Mouse (Mus musculus) layer of hippocampus, adult 9-10 months (tissue): ENCODE measurements around the gene Sf3b1.
"Not testable (repeated sequence)": the region's sequence is repeated elsewhere in the genome, so short reads cannot be mapped to it uniquely, and the experiment has no call there.

ENCODE experiments used
- DNase-seq: peaks from one replicate; pipeline ENCODE4 v3.0.0; 2022; ENCODE audit warnings: low spot score

Sf3b1 gene

DNA sequence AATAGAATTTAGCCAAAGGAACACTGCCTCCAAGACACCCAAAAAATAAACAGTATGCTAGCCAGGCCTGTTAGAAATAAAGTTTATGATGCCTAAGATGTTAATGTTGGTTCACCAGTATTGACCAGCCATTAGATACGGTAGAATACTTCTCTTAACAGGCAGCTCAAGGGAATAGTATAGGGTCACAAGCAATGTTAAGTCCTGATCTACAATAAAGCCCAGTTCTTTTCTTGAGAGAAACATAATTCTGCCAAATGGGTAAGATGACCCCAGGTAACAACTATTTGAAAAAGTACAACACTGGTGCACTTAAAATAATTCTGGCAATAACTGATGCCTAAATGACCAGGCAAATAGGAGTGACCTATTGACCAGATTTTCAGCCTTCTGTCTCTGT, 685 bp upstream of the Sf3b1 start:
- DNase-seq: no peak

DNA sequence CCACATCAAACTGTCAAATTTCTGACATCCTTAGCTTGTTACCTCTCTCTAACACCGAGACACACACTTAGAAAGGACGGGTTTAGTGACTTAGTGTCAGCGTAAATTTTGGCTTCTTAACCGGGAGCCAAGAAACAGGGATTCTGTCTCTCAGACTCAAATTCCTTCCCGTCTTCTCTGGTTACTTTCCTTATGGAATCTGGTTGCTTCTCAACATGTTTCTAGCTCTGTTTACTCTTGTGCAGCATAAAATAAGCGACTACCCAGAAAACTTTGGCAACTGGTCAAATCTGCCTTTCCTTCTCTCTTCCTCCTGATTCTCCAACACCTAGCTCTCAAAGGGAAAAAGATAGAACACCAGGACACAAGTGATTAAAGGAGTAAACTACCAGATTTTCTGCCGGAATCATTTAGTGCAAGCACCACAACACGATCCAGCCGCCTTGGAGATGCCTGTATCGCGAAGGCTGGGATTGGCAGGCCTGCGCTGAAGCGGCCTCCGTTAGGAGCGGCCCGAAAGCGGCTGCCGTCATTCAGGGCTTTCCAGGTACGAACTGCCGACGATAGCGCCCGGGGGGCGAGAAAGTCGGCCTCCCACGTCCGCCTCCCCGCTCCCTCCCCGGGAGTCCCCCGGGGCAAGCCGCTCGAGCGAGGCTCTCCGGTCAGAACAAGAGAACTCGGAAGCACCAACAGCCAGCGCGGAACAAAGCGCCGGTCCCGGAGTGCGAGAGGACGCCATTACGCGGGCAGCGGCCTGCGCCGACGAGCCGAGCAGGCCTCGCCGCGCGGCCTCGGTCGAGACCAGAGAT, 633 bp downstream of the Sf3b1 start:
- DNase-seq: no peak

DNA sequence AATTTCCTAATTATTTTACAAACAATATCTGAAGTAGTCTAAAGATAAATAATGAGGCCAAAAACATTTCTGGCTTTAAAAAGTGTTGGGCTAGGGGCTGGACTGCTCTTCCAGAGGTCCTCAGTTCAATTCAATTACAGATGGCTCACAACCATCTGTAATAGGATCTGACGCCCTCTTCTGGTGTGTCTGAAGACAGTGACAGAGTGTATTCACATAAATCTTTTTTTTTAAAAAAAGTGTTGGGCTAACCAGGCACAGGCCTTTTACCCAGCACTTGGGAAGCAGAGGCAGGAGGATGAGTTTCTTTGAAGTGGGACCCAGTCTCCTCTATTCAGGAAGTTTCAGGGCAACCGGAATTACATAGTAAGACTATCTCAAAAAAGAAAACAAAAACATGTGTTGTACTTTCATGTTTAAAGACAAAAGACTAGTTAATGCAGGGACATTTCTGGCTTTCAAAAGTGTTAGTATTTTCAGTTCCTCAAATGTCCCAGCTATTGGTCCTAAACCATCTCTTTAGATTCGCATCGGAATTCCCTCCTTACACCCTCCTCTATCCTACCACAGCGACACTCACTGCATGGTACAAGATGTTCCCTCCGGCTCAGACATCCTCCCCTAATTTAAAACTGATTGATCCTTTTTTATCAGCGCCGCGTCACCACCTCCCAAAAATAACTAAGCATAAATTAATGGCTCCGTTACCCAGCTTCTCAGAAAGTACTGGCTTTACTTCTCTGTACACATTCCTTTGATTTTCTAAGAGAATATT, 1.4 kb downstream of the Sf3b1 start:
- no peak for DNase-seq

DNA sequence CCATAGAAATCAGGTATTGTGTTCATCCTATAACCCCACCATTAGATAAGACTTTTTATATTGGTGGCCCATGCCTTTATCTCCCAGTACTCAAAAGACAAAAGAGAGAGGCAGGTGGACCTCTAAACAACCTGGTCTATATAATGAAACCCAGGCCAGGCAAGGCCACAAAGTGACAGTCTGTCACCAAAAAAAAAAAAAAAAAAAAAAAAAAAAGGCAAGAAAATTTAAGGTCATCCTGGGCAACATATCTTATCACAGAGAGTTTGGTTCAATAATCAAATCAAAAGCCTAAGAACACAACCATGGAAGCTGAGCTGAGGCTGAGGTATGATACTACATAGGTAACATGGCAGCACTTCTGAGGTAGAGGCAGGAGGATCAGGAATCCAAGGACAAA, 5.4 kb downstream of the Sf3b1 start:
- DNase-seq: no peak

DNA sequence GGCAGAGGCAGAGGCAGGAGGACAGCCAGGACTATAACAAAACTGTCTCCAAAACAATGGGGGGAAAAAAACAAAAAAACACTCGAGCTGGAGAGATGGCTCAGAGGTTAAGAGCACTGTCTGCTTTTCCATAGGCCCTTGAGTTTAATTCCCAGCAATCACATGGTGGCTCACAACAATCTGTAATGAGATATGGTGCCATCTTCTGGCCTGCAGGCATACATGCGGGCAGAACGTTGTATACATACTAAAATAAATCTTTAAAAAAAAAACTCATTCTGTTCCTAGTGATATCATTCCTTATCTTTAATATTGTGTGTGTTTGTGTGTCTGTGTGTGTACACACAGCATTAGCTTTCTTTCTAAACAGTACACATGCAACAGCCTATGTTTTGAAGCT, 14.8 kb downstream of the Sf3b1 start:
- no peak for DNase-seq

DNA sequence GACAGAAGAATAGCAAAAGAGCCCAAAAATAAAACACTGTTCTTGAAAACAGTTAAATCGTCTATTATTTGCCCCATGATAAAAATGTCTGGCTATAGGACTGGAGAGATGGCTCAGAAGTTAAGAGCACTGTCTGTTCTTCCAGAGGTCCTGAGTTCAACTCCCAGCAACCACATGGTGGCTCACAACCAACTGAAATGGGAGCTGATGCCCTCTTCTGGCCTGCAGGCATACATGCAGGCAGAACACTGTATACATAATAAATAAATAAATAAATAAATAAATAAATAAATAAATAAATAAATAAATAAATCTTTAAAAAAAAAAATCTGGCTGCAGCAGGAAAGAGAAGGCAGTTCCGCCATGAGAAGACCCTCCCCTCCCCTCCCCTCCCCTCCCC, 19.0 kb downstream of the Sf3b1 start:
- not testable (repeated sequence) for DNase-seq

DNA sequence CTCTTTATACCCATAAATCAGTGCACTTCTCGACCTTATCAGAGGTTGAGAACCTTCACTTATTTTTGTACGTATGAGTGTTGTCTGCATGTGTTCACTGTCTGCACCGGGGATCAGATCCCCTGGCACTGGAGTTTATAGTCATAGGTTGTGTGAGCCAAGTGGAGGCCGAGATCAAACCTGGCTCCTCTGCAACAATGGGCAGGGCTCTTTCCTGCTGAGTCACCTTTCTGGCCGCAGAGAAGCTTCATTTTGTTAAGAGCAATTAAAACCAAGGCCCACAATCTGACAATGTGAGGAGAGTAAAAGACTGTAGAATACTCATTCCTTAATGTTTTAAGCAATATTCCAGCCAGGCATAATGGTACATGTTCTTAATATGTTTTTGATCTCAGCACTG, 33.7 kb downstream of the Sf3b1 start:
- no peak for DNase-seq

DNA sequence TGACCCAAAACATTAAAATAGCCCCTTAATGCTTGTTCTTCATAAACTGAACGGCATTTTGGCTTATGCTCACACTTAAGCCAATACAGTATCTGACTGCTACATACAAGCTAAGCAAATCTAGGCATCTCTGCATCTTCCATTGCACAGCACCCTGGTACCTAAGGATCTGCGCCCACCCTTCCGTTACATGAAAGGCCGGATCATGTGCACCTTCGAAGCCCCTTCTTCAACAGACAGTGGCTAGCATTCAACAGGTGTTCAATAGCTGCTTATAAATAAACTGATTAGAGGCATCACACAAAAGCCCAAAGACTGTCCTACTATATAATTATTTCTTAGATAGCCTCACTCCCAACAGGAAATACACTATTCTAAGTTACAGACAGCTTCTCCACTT, 41.0 kb downstream of the Sf3b1 start:
- DNase-seq: no peak

DNA sequence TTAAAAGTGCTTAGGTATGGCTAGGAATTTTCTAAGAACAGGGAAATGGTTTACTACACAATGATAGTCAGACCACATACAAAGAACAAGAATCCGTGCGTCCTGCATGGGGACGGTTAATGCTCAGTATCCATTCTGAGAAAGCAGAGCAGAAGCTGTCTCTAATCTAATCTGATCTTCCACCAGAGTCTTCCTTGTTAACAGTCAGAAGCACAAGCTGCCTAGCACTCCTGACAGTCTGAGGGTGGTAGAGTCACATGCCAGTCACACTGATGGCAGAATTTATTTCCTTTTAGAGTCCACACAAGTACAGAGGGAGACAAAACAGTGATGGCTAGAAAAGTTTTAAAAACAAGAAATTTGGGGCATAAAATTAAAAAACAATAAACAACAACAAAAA, 41.5 kb downstream of the Sf3b1 start:
- no peak for DNase-seq

DNA sequence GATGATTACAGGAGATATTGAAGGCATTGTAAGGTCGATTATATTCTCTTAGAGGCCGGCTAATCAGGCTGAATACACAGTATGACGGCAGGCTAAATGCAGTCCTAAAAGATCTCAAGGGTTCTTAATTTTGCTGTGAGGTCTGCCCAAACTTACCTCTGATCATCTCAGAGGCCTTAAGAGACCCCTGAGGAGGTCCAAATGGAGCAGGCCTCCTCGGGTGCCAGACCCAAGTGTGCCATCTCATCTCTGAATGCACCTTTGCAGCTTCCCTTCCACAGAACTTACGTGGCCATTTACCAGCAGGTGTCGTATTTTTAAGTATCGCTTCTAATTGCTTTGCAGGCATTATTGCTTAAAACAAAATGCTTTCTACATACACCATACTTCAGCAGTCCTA, 43.1 kb downstream of the Sf3b1 start:
- DNase-seq: no peak

DNA sequence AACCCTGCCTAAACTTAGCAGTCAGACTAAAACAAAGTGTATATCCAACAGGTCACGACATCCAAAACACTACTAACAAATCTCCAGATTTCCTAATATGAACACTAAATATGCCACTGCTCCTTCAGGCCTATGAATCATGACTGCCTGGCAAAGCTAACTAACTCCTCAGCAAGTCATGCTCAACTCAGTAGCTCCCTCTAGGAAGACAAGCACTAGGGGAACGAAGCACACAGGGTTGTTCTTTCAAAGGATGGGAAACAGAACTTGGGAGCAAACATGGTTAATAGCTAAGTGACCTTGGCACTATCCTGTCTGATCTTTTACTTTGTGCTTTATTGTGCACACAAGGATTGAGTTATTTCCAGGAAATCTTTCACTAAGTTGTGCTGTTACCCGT, 43.9 kb downstream of the Sf3b1 start:
- DNase-seq: peak; percentile 22

DNA sequence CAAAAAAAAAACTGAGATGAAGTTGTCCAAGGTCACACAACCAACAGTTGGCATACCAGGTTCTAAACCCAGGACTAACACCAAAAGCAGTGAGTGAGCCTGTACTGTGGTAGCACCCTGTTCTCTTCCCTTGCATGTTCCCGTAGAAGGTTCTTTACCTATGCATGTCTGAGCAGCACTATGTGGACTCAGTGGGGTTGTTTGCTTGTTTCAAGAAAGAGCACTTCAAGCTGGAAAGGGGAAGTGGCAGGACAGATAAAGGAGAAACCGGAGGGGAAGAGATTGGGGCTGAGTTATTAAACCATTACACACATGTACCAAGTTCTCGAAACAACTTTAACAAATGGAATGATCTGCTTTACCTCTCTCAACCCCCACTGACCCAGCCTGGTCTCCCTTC, 44.6 kb downstream of the Sf3b1 start:
- DNase-seq: no peak

DNA sequence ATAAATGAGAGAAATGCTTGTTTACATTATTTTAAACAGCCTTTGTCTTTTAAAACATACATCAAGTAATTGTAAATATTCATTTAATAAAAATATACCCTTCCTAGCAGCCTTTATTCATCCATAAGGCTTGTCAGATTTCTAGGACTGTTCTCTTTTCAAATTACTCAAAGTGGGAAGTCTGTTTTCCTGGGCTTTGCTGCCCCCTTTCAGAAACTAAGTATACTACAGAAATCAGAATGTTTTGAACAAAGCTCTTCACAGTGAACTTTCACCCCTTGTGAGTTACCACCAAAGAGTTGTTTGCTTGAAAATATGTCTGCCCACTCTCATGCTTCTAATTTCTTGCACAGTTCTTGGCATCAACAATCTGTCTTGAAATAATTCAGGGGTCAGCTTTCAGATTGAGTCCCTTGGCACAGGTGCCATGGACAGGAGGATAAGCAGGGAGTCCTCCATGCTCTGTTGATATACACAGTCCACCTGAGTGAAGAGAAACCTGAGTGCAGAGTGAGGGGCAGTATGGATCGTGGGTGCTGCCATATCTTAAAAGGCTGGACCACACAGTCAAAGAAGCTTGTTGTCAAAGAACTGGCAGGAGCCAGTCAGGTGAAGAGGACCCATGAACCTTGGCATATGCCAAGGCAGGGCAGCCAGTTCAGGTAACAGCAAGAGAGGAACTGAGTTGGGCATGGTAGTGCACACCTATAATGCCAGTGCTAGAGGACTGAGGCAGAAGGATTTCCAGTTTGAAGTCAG, 47.9 kb downstream of the Sf3b1 start:
- DNase-seq: peak; percentile 25

DNA sequence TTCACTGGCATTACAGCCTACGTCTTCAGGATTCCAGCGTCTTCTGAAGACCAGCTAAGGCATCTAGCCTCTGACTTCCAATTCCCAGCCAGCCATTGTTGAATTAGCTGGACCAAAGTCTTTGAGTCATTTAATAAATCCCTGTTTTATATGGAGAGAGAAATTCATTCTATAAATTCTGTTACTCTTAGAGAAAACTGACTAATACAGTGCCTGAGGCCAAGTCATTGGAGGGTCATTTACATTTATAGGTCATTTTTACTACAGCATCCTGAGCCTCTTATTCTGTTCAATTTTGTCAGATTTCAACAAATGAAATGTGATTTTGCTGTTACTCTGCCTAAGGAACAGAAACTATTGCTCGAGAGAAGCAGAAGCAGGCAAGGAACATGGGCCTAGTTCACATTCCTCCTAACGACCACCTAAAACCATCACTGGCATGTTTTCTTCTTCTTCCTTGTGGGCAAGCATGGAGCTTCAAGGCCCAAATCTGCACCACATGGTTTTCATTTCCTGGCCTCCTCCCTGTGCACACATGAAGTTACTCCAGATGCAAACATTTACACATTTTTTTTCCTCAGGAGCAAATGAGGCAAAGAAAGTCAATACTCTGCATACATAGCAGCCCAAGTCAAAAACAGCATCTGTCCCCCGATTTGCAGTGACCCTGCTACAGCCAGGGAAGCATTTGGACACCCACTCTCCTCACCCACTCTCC, 55.4 kb downstream of the Sf3b1 start:
- DNase-seq: no peak

DNA sequence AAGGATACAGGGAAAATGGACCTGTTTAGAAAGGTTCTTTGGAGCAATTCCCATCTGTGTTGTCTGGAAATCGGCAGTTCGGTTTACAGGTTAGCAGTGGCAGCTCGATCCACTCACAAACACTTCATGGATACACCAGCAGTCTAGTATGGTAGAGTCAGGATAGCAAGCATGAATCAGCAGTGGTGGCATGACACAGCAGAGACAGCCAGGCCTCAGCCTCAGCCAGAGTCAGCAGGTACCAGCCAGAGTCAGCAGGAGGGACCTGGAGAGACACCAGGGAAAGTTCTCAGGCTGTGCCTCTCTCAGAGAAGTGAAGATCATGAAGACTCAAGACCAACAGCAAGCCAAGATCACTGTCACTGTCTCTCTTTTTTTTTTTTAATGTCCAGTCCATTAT, 60.4 kb downstream of the Sf3b1 start:
- DNase-seq: no peak

DNA sequence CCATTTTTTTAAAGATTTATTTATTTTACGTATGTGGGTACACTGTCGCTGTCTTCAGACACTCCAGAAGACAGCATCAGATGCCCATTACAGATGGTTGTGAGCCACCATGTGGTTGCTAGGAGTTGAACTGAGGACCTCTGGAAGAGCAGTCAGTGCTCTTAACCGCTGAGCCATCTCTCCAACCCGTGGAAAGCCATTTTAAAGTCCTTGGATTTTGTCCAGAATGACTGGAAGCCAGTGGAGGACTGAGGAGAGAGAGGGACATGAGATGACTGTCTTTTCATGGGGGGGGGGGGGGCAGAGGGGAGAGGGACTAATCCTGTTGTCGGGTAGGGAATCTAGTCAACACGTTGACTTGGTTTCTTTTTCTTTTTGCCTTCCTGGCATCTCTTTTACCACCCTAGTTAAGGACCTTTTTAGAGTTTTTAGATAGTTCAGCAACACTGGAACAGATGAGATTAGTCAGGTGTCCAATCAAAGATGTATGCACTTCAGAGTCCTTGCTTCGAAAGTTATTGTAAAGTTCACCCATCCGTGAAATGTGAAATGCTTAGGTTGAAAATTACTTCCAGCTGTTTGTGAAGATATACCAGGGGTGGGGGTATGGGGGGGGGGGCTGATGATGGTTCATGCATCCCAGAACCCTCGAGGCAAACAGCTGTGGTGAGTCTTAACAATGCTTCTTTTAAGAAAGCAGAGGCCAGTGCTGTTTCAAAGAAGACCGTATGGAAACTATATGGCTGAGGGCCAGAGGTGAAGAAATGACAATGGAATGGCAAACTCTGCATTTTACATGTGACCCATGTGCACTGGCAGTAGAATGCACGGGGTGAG, 61.9 kb downstream of the Sf3b1 start:
- DNase-seq: no peak

DNA sequence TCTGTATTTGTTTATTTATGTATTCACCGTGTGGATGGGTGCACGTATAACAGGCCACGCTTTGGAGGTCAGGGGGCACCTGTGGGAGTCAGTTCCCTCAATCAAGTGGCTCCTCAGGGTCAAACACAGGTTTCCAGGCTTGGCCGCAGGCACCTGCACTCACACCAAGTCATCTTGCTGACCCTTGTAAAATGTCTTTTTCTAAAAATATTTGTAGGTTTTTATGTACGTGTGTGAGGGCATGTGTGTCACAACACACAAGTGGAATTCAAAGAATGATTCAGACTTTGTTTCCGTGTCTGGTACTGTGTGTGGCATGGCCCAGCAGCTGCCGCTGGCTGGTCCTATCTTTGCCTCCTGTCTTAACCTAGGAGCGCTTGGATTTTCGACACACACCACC, 65.6 kb downstream of the Sf3b1 start:
- no peak for DNase-seq

DNA sequence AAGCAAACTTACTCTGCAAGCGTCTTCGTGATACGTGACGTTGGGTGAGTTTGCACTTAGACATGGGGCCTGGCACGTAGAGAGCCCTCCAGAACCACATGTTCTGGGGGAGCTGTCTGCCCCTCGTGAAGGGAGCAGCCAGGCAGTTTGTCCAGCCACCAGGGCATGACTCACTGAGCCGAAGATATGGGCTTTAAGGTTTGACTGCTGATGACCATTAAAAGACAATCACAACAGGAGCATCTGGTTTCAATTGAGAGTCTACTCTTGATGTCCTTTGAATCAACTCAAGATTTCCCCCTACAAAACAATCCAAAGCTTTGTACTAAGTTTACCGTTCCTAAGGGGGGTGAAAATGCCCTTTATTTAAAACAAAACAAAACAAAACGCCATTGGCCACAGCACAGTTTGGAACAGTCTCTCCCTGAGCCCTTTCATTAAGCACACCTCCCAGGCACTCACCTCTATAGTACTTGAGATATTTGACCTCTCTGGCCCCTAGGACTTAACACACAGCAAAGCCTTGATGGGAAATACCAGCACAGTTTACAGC, 66.6 kb downstream of the Sf3b1 start:
- DNase-seq: no peak

DNA sequence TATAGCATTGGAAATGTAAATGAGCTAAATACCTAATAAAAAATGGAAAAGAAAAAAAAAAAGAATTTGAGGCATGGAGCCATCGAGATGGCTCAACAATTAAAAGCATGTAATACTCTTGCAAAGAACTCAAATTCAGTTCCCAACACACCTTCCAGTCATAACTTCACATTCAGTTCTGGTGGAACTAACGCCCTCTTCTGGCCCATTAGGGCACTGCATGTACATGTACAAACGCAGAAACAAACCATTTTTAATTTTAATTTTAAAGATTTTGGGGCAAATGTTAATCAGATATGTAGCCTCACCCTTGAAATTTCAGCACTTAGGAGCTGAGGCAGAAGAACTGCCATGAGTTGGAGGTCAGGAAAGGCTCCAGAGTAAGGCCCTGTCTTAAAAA, 68.8 kb downstream of the Sf3b1 start:
- DNase-seq: no peak

DNA sequence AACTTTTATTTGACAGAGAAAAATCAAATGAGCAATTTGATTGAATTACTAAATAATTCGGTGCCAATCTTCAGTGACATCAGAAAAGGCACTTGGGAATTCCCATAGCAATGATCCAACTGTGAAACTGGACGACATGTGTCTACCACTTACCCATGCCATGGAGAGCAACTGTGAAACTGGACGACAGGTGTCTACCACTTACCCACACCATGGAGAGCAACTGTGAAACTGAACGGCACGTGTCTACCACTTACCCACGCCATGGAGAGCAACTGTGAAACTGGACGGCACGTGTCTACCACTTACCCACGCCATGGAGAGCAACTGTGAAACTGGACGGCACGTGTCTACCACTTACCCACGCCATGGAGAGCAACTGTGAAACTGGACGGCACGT, 70.3 kb downstream of the Sf3b1 start:
- not testable (repeated sequence) for DNase-seq

DNA sequence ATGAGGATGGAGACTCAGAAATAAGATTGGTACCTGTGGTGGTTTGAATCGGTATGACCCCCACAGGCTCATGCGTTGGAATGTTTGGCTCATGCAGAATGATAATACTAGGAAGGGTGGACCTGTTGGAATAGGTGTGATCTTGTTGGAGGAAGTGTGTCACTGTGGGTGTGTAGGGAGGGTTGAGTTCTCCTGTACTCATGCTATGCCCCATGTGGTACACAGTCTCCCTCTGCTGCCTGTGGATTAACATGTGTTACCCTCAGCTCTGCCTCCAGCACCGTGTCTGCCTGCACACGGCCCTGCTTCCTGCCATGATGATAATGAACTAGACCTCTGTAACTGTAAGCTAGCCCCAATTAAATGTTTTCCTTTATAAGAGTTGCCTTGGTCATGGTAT, 72.4 kb downstream of the Sf3b1 start:
- no peak for DNase-seq
